Mouse (Mus musculus) small intestine, adult 2 months (tissue): ENCODE data around the gene Vmn1r91.
"Not testable (repeated sequence)": the region's sequence is repeated elsewhere in the genome, so short reads cannot be mapped to it uniquely, and the experiment has no call there.

Experiments
- CTCF ChIP-seq: fragments of 200-500 bp; IDR thresholded peaks from 2 replicates; pipeline ENCODE4 v1.5.1; 2012; ENCODE audit warnings: low read depth, mild to moderate bottlenecking, control low read depth, inconsistent platforms, low read length, moderate library complexity, mixed read lengths; ENCODE audit not compliant: insufficient replicate concordance, insufficient read length; ENCODE audit errors: extremely low read depth
- POLR2A ChIP-seq: fragments of 200-500 bp; IDR thresholded peaks from 2 replicates; pipeline ENCODE4 v1.6.1; 2012; ENCODE audit warnings: low read depth, mild to moderate bottlenecking, control low read depth, inconsistent platforms, low read length, moderate library complexity

DNA sequence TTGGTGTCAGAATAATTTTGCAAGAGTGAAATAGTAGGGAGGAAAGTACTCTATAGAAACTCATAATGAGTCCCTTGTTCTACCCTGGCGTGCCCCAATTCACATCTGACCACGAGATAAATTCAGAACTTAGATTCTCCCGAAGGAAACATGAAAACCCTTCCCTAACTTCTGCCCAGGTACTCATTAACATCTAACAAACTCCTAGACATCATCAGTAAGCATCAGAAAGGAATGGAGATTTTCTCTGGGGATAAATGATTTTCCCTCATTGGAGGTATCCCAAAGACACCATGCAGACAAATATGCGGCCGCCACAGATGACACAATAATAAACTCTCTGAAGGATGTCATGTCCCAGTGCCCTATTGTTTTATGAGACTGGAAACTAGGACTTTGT, at the start of gene Vmn1r91:
- TF ChIP-seq POLR2A, CTCF: not testable (repeated sequence)
